Mouse (Mus musculus) frontal cortex, postnatal 36 days (tissue): ENCODE results near the gene Snd1.

Source experiments
- DNase-seq, 2 experiments: peaks; one replicate each; pipeline ENCODE4 v3.0.0; 2022; ENCODE audit warnings: low spot score in 2 of 2

The Snd1 gene

DNA sequence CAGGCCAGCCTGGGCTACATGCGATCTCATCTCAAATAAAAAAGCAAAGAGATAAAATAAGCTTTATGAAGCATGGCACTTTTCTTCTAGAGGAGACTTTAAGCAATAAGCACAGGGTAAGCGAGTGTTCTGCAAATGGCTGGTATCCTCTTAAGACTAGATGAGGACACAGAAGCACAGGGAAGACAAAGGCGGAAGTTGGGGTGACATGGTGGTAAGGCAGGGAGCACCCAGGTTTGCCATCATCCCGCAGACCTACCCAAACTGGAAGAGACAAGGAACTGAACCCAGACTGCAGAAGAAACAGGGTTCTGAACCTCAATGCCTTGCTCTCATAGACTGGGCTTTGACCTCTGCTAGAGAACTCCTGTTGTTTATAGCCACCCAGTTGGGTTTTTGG is 119.8 kb downstream of the Snd1 start:
- DNase-seq = no peak

DNA sequence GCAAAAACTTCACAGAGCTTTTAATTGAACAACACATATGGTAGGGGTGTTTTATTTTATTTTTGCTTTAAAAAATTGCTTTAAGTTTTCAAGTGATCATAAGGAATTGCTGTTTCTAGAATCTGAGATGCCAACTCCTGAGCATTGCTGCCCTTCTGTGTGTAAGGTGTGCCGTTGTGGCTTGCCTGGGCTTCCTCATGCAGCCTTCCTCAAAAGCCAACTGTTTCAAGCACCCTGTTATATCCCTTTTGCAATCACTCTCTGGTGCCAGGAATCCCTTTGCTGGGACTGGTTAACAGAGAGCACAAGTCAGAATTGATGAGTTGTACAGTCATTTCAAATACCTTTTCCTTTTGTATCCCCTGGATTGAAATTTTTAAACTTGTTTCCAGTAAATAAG is 120.3 kb downstream of the Snd1 start:
- DNase-seq = no peak

DNA sequence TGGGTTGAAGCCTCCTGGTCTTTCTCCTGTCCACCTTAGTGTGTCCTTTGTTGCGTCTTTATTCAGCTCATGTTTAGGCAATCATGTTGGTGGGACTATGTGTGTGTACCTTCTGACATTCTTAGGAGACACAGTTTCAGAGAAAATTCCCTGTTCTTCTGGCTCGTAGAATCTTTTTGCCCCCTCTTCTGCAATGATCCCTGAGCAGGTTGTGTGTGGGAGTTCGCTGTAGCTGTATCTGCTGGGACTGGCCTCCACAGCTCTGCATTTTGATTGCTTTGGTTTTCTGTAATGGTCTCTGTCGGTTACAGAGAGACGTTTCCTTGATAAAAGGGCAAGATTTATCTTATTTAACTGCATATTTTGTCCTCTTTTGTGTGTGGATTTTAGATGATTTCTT is 122.3 kb downstream of the Snd1 start:
- DNase-seq = peak in 1 of 2 experiments; percentile 70

DNA sequence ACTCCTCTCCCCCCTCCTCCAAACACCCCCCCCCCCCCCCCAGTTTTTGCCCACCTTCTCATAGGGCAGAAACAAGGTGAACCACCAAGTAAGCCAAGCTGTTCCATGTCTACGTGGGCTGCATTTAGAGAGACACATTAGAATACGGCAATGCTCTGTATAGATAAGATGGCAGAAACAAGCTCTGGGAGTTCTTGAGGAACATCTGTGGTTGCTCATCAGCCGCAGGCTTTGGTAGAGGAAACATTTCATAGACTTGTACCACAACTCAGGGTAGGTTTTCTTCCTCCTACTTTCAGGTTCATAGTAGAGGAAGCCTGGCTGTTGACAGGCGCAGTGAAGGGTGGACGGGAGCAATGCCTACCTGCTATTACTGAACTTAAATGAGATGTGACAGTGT is 124.2 kb downstream of the Snd1 start:
- DNase-seq = no peak

DNA sequence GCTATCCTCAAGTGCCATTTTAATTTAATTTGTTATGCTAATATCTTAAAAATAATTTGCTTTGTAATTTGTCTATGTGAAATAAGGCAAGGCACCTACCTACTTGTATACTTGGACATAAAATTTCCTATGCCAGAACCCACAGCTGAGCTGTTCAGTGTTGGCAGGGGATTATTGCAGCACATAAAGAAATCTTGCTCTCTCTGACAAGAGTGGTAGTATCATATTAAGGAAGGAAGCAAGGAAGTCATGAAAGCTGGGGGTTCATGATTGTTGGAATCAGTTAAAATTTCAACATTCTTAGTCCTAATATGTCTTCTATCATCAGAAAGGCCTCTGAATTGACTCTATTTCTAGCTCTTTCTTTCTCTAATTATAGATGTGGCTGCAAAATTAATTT is 125.5 kb downstream of the Snd1 start:
- no peak for DNase-seq

DNA sequence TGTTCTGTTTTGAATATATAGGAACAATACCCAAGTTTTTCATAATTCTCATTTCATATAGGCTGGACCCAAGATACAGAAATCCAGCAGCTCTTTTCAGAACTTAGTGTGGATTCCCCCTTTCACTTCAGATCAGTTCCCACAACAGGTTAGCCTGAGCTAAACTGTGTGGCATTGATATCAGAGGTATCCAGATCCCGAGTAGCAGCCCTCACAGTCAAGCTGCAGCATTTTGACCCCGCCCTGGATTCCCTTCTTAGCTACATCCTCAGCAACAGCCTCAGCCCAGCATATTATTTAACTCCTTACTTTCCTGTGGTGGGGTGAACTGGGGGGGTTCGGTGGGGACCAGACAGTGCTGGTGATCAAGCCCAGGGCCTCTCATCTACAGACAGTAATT is 128.5 kb downstream of the Snd1 start:
- DNase-seq = no peak

DNA sequence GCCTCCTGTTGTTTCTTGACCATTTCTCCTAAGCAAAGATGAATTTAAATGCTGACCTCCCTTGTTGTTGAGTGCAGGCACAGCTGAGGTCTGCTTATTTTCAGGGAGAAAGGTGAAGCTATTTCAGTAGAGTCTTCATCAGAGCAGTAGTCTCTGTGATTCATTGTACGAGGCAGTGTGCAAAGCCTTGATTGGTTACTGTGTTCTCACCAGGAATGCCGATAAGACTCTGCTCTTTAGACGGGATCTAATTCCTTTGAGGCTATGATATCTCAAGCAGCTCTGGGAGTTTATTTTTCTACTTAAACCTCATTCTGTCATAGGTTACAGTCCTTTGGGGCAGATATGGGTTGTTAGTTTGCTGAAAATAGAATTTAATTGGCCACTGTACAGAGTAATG is 128.9 kb downstream of the Snd1 start:
- no peak for DNase-seq

DNA sequence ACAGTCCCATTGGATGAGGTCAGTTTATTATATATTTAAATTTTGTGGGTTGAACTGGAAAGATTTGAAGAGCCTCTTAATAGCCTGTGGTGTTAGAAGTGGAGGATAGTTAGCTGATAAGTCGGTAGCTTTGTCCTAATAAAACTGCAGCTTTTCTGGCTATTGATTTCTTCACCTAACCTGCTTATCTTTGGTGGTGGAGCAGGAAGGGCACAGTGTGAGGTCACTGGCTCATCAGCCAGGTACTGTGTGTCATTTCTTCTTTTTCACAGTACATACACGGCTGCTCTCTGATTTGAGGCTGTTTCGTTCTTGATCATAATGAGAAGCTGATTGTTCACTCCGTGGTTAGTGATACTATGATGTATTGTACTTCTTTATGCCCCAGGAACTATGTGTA is 134.4 kb downstream of the Snd1 start:
- no peak for DNase-seq

DNA sequence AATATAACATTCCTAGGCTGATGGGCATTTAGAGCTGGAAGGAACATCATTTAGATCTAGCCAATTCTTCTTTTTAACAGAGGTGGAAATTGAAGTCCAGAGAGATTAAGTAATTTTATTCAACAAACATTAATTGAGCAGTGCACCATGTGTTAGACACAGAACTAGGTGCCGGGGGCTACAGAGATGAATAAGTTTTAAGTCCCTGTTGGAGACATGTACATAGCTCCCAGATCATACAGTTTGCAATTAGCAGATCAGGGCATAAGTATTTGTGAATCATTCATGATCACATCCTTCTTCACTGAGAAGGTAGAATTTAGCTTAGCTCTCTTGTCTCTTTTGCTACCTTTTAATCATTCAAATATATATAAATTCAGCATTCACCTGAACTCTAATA is 135.2 kb downstream of the Snd1 start:
- no peak for DNase-seq

DNA sequence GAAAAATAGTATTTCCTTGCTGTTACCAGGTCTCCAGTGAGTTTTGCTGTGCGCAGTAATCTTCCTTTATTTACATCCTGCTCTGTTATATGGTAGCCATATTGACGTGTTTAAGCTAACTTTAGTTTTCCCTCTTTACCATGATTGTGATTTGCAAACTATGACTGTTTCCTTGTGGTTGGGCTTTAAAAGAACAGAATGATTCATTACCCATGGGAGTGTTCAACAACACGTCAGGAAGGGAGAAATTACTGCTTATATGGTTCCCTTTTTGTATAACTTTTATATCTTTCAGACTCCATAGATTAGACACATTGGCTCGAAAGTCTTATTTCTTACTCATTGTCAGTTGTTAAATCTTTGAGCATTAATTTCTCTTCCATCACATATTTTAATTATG is 138.5 kb downstream of the Snd1 start:
- no peak for DNase-seq

DNA sequence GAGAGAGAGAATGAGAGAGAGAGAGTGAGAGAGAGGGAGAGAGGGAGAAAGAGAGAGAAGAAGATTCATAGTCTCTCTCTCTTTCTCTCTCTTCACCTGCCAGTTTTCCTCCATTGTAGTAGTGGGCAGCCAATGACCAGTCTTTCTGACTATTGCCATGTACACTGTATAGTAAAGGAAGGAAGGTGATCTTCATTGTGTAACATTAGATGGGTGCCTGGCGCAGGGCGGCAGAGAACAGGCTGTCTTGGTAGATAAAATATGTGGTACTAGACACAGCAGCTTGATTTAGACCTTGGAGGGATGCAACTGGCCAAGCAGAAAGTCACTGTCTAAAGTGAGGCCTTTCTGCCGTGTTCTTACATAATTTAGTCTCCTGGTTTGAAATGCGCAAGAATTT is 139.9 kb downstream of the Snd1 start:
- DNase-seq = peak in 1 of 2 experiments; percentile 28

DNA sequence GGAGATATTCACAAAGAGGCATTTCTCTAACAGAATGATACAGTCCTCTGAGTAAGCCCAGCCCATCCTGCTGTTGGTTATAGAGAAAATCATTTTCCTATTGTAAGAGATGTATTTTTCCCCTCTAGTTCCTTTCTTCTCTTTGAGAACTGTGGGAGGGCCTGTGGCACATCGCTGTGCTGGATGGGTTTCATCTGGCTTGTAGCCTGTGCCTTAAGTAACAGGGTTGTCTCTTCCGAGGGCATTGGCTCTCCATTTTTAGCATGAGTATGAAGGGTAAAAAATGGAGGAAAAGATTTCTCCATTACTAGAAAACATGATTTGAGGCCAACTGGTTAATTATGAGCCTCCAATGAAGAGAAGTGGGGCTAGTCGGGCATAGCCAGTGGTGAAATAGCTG is 140.5 kb downstream of the Snd1 start:
- DNase-seq = peak in 1 of 2 experiments; percentile 55

DNA sequence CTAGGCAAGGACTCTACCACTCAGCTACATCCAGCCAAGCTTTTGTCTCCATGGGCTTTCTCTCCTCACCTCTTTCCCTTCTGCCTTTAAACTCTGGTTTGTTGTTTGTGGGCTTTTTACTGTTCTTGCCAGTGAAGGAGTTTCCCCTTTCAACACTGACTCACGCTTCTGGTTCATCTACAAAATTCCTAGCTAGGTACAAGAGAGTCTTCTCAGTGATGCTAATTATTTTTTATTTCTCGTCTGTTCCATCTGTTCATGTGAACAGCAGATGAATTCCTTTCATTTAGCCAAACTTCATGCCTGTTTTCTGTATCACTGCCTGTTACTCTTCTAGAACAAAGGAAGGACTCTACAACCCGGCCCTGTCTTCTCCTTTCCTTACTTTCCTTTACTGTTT is 141.0 kb downstream of the Snd1 start:
- DNase-seq = peak in 1 of 2 experiments; percentile 25

DNA sequence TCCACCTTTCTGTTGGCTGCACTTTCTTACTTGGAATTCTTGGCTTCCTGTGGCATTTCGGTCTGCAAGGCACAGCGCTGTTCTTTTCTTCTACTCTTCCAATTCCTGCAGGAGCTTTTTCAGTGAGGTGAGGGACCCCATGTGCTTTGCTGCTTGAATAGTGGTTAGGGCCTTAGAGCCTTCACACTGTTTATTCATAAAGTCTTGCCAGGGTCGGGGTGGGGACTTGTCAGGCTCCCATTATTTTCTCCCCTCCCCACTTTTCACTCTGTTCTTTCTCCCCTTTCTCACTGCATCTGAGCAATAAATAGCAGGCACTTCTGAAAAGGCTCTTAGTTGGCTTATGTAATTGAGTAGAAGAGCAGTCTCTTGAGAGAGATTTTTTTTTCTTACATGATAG is 143.4 kb downstream of the Snd1 start:
- no peak for DNase-seq

DNA sequence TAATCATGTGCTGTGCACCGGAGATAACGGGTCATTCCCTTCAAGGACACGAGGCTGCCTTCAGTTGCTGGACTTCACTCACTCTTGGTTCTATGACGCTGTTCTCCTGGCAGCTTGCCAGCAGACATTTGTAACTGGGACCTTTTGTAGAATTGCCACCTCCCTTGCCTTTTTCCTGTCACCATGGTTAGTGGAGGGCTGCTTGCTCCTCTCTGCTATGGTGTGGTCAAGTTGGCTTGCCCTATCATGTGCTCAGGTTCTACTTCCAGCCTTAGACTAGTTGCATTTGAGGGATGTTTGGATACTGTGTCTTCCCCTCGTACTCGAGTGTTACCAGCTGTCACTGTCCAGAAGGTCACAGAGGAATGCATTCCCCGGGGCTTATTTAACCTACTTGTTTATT is 143.8 kb downstream of the Snd1 start:
- peak in 1 of 2 experiments; percentile 61 for DNase-seq

DNA sequence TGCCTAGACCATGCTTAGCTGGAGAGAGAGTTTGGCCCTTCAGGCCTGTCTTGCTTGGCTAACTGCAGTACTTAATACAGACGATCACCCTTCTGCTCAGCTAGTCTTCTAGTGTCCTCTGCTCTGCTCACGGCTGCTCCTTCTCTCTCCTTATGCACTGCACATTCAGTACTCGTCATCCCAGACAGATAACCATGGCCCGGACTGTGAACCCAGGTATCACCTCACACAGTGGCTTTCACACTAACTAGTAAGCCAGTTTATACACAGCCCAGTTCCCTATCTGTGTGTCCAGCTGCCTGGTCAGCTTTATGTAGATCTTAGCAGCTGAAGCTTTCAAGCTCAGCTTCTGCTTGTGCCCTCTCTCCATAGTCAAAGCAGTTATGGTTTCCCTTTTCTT is 146.5 kb downstream of the Snd1 start:
- DNase-seq = no peak

DNA sequence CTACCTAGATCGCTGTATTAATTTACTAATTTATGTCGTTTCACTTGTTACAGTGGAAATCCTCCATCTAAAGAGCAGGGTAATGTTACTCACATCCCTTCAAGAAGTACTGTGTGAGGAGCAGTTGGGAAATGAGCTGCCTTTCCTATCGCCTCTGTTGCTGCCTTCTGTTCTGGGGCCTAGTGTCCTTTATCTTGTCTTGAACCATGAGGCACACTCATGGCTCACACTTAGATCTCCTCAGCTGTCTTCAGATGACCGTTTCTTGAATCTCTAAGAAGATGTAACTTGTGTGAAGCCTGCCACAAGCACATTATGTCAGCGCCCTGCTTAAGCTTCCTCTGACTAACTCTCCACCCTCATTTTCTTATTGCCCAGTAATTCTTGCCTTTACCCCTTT is 147.0 kb downstream of the Snd1 start:
- DNase-seq = no peak

DNA sequence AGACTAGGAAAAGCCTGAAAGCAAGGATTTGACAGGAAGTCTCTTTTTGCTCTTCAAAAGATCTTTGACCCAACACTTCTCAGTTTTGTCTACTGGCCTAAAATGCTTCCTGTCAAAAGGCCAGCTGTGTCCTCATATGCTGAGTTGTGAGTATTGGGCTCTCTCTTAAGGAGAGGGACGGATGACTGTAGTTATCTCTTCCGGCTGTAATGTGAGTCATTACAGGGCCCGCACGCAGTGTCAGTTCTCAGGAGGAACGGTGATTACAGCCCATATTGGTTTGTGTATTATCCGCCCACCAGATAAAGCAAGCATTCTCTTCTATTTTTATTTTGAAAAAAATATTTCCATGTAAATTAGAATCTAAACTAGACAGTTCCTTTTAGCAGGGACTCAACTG is 147.6 kb downstream of the Snd1 start:
- no peak for DNase-seq

DNA sequence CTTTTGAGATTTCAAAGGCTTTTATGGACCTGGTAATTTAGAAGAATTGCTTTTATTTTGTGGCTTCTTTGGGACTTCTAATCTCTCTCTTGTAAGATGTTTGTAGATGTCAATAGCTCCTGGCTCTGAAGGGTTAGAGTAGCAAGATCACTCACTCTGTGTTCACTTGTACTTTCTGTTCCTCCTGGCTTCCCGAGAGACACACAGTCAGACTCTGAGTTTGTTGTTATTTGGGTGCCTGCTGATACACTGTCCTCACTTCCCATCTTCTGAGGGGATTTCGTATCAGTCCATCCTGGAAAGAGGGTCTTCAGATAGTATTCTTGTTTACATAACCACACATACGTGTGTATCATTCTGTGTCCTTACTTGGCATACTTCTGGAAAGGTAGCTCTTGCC is 148.0 kb downstream of the Snd1 start:
- DNase-seq = no peak

DNA sequence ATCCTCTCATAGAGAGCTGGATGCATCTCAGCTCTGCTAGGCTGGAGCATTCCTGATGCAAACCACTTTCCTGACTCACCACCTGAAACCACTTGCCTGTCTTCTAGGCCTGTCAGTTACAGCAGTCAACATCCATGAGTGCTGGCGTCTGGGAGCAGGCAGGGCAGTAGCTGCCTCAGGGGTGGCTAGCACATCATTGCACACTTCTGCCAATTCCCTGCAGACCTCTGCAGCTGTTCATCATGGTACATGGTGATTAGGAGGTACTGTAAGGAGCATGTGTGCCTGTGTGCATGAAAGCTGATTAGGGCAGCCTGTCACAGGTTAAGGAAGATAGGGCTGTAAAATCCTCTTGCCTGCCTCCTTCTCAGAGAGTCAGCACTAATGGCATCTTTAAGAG is 153.5 kb downstream of the Snd1 start:
- no peak for DNase-seq

DNA sequence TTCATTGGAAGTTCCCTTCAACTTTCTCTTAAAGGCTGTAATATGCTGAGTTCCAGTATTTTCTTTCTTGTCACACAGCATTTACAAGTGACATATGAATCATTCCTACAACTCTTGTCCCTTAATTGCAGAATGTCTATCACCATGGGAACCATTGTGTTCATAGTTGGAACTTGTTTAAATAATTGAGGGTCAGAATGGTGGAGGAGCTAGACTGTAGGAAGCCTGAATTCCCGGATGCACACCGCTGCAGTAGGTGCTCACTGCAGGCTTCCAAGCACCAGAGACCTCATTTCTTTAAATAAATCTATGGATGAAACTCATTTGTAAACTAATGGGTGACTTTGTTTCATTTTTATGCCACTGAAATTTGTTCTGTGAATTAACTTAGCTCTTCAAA is 154.9 kb downstream of the Snd1 start:
- no peak for DNase-seq

DNA sequence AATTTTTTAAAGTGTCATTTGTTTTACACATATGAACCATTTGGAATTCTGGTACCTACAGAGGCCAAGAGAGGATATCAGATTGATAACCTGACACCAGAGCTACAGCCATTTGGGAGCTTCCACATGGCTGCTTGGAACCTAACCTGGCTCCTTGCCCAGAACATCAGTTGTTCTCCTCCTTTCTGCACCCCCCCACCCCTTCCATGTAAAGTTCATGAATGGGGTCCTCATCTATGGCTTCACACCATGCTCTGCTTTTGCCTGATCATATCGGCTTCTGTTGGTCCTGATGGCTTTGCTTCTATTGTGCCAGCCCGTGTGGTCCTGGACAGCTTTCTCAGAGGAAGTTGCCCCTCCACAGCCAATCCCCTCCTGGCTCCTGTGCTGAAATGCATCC is 156.0 kb downstream of the Snd1 start:
- no peak for DNase-seq

DNA sequence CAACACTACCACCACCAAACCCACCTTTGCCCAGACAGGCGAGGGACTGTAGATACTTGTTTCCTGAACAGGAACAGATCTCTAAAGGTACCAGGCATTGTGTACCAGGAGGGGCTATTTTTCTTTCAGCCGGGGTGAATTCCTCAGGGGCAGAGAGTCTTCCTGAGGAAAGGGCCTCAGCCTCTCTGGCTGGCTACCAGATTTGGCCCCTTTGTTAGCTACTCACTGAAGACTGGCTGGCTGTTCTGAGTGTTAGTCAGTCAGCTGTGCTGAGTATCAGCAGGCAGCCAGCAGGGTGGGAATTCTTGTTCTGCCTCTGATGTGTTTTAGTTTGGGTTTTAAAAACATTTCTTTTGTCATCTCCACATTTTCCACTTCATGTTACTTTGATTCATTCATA is 158.2 kb downstream of the Snd1 start:
- DNase-seq = no peak

DNA sequence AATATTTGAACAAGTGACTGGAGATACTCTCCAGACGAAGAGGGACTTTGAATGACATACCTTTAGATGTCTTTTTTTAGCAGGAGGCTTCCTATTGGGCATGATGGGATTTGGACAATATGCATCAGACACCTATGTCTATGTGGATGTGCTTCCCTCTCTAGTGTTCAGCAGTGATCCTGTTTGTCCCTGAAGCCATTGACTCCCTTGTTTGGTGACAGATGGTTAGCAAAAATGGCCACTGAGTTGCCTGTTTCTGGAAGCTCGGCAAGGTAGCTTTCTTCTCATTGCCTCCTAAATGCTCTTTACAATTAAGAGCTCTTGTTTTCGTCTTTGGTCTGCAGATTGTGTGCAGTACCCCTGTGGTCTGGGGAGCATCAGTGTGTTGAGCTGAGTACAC is 158.7 kb downstream of the Snd1 start:
- no peak for DNase-seq

DNA sequence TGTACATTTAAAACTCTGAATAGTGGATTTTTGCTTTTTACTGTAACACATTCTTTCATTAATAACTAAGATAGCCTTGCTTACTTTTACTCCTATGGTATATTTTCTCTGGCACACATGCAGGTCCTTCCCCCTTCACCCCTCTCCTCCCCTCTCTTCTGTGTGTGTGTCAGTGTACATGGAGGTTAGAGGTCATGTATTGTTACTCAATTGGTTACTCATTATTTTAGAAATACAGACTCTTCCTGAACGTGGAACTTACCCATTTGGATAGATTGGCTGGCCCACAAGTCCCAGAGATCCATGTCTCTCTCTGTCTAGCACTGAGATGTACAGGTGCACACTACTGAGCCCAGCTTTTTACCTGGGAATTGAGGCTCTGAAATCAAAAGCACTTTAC is 160.2 kb downstream of the Snd1 start:
- no peak for DNase-seq
